19 mouse cellular contexts compared by ENCODE assay signal in genomic region chr15:78862280-78862679, GRCm38 (mm10). TPM values are rescaled to one million over a fixed set of nuclear protein-coding genes. Genes with fewer than 3 reads are reported as not detected.
"Had no signal": no experiment of that assay in that cellular context is flagged by ENCODE, and none has a peak within 500 bp of the region (broad histone marks: within the 10 kb centered on the region; RNA-seq: fewer than 3 reads in every experiment).

No protein-coding gene starts in this region.

- H3K4me1 ChIP-seq: midbrain, embryonic 13.5 days; neural tube, embryonic 12.5 days had no signal

- H3K36me3 ChIP-seq: midbrain, embryonic 13.5 days; neural tube, embryonic 12.5 days; stomach, embryonic 15.5 days had no signal

- H3K27ac ChIP-seq: liver, embryonic 14.5 days; midbrain, embryonic 13.5 days; neural tube, embryonic 12.5 days; stomach, embryonic 15.5 days; stomach, postnatal 0 days had no signal

- H3K27me3 ChIP-seq: midbrain, embryonic 13.5 days; neural tube, embryonic 12.5 days; stomach, embryonic 15.5 days had no signal

- H3K4me3 ChIP-seq: megakaryocyte, embryonic 14.5 days; midbrain, embryonic 13.5 days; neural tube, embryonic 12.5 days; stomach, embryonic 15.5 days had no signal

- DNase-seq: lung, adult 18-20 months; lung, embryonic 14.5 days; lung, postnatal 10 days; lung, postnatal 4 days; right cerebral cortex, postnatal 14 days; thymus, adult 2 months; thymus, postnatal 25 days; thymus, postnatal 4 days had no signal

- ATAC-seq: midbrain, embryonic 13.5 days; midbrain, embryonic 16.5 days had no signal

RNA-seq across cellular contexts. Expression of gene Lgals2, which starts 7.0 kb away (rescaled TPM):
- total RNA-seq: neutrophil, adult 5-6 weeks had no signal
- polyA plus RNA-seq: midbrain, embryonic 11.5 days; midbrain, embryonic 13.5 days; midbrain, embryonic 16.5 days; neural tube, embryonic 12.5 days; neural tube, embryonic 14.5 days had no signal

RNA-seq across cellular contexts. Expression of gene Cdc42ep1, which starts 19.9 kb away (rescaled TPM):
- total RNA-seq: neutrophil, adult 5-6 weeks had no signal

RNA-seq across cellular contexts. Expression of gene Gm49510, which starts 37.2 kb away (rescaled TPM):
- polyA plus RNA-seq: midbrain, embryonic 16.5 days; testis, adult 2 months had no signal
